Mouse (Mus musculus) T-helper 1 cell (primary cell): ENCODE results near the gene Fbxl4.
"Not testable (repeated sequence)": the region's sequence is repeated elsewhere in the genome, so short reads cannot be mapped to it uniquely, and the experiment has no call there.

ENCODE experiments used
- in situ Hi-C: fragments of 300-600 bp; cut with MboI, MseI; formaldehyde crosslinking; loops from one replicate; pipeline ENCODE4 v1.15.1; 2025; ENCODE audit warnings: high pct_unique_total_duplicates

Fbxl4 gene

DNA sequence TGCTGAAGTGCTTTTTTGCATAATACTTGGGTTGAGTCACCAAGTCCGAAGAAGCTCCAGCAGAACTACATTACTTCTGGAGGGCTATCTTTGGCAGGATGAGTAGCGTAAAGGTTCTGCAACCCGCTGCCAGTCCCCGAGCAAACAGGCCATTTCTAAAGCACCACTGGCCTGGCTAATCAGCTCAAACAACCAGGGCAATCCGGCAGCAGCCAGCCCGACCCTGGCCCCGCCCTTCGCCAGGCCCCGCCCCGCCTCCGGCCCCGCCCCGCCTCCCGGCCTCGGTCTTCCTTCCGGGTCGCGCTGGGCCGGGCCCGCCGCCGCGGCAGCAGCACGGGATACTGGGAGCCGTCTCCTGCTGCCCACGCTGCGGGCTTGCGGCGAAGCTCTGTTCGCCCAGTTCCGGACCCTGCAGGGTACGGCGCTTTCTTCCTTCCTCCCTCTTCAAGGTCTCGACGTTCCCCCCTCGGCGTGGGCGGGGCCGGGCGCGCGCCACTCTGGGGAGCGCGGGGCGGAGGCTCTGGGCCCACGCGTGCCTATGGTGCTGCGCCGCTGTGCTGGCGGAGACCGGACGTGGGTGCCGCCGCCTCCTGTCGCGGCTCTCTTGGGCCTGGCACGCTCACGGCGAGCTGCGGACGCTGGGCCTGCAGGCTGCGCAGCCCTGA lies at the start of gene Fbxl4:
Fbxl4 (plus strand) TSS at position 278 of the 665 bp plus-strand sequence.
- in situ Hi-C loops, result no loop called here

DNA sequence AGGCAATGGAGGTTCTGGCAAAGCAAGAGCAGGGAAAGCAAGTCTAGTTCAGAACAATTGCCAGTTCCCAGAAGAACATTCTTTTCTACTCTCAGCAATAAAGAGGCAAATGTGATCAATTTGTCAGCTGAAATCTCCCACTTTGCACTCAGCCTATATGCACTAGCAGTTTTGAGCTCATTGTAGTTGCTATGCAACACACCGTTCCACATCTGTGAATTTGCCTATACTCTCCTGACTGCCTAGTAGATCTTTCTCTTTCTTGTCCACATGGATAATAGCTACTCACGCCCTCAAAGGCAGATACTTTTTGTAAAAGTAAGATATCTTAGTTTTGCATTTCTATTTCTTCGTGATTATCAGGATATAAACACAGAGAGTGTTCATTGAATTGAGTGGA lies 42.8 kb upstream of the Fbxl4 start:
- in situ Hi-C loops, result no loop called here

DNA sequence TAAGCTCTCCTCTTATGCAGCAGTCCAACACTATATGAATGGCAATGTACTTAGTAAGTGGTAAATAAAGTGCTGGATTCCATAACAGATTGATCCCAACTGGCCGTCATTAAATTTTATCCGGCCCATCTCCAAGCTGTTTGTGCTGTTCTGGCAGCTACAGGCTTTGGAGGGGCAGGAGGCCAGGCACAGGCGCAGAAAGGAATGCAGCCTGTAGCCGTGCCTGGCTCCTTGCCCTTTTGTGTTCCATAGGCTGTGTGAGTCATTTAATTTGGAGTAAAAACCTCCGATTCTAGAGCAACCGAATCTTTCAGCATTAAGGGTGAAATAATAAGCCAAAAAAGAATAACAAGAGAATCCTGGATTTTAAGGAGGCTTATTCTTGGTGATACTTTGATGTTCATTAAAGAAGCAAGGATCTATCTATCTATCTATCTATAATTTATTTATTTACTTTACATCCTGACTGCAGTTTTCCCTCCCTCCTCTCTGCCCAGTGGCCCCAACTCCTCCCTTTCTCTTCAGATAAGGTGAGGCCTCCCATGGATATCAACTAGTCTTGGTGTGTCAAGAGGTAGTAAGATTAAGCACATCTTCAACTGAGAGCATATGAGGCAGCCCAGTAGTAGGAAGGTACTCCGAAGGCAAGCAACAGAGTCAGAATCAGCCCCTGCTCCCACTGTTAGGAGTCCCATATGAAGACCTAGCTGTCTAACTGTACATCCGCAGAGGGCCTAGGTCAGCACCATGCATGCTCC lies 14.3 kb upstream of the Fbxl4 start:
- in situ Hi-C loops, result no loop called here

DNA sequence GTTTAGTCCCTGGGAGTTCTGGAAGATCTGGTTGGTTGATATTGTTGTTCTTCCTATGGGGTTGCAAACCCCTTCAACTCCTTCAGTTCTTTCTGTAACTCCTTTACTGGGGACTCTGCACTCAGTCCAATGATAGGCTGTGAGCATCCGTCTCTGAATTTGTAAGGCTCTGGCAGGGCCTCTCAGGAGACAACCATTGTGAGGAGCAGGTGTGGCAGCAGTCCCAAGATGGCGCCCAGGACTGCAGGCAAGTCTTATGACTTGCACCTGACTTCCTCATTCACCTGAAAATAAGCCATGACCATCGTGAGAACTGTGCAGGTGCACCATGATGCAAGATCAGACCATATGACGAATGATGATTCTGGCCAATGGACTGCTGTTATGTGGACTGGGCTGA lies 8.3 kb upstream of the Fbxl4 start:
- in situ Hi-C loops, result not testable (repeated sequence)

DNA sequence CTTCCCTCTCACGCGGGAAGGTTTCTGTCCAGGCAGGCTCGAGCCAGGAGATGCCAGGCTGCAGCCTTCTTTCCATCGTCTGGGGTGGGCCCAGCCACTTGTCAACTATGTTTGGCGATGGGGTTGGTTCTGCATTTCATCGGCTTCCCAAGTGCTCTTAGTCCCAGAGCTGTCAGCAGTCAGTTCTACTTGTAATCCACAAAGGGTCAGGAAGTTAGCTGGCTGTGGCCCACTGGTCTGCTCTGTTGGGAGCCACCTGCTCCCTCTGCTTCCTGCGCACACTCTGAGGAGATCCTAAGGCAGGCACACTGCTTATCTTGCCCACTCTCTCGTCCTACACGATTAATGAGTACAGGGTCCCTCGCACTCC lies 573 bp downstream of the Fbxl4 start:
- in situ Hi-C loops, result no loop called here

DNA sequence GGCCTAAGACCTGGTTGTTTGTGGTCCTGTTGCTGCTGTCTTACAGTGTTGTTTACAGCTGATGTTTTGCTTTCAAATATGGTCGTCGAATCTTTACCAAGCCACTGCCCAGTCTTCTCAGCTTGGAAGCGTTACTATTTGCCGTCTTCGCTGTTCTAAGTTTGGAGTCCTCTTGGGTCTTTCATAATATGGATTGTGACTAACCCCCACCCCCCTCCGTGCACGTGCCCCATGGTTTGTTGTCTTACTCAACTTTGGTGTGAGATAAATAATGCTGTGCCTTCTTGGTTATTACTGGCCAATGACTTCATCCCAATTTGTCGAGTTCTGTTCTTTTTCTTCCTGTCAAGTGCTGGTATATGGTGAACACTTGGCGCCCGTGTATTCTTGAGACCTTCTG lies 1.1 kb downstream of the Fbxl4 start:
- in situ Hi-C loops, result no loop called here

DNA sequence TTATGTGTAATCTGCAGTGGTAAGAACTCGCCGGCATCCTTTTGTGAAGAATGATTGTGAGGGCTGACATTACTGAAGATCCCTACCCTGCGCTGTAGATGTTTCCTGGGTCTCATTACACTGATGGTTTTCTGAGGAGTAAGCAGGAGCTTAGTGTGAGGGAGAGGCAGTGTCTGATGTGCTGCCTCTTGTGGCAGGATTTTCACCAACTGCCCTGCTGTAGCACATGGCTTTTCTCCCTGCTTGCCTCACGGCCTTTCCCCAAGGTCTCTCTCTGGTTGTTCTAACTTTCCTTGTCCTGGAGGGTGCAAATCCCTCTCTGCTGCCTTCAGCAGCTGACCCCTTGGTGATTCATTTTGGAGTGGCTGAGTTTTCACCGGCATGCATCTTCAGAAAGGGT lies 10.0 kb downstream of the Fbxl4 start:
- in situ Hi-C loops, result no loop called here

DNA sequence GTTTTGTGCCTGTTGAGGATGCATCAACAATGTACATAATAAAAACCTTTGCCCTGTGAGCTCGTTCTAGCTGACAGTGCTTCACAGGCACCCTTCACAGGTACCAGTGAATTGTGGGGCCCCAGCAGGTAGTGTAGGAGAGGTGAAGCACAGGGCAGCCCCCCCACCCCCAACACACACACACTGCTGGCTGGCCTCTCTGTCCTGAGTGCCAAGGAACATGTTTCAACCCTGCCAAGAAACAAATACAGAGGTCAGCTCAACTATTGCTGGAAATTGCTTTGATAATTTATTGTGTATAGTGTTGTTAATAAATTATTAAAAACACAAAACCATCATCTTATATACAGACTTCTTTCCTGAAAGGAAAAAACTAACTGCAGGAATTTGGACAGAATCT lies 21.2 kb downstream of the Fbxl4 start:
- in situ Hi-C loops, result no loop called here

DNA sequence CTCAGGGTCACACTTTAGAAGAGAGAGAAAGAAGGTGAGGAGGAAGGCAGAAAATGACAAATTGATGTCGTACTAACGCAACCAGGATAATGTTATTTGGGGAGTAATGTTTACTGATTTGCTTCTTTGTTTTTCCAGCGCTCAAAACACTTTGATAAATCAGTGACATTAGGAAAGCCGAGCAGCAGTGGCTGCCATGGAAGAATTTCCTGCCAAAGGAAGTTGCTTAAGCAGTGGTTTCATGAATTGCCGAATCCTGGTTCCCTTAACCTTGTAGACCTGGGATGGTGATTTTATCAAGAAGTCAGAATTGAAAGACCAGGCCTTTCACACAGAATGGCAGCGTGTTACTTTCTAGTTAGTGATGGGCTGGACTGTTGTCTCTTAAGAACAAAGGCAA lies 23.3 kb downstream of the Fbxl4 start:
- in situ Hi-C loops, result no loop called here

DNA sequence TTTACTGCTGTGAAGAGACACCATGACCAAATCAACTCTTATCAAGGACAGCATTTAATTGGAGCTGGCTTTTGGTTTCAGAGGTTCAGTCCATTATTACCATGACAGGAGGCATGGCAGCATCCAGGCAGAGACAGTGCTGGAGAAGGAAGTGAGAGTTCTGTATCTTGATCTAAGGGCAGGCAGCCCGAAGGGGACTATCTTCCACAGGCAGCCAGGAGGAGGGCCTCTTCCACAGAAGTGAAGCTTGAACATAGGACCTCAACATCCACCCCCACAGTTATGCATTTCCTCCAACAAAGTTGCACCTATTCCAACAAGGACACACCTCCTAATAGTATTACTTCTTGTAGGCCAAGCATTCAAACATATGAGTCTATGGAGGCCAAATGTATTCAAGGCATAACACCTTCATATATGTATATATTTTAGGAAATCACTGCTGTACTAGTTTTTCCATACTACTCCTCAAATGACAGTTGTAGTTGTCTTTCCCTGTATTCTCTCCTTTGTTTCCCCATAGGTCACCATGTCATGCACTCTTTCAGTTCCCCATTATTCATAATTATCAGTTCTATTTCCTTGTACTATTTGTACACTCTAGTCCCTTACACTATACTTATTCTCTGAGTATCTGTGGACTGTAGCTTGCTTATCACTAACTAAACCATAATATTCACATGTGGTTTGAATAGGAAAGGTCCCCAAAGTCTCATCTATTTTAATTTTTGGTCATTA lies 26.4 kb downstream of the Fbxl4 start:
- in situ Hi-C loops, result no loop called here

DNA sequence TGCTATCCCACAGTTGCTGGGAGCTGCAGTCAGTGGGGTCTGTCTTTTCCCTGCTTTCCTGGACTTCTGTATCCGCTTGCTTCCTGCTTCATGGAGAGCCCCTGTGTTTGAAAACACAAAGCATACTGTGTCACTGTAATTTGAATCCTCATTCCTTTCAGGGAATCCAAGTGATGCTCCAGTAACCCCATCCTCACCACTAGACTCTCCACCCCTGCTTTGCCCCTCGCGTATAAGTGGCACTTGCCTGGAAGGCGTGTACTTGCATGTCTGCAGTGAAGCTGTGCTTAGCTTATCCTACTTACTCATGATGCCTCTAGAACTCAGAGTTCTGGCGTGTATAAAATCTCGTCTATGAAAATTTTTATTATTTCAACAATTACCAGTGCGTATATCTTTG lies 32.7 kb downstream of the Fbxl4 start:
- in situ Hi-C loops, result no loop called here

DNA sequence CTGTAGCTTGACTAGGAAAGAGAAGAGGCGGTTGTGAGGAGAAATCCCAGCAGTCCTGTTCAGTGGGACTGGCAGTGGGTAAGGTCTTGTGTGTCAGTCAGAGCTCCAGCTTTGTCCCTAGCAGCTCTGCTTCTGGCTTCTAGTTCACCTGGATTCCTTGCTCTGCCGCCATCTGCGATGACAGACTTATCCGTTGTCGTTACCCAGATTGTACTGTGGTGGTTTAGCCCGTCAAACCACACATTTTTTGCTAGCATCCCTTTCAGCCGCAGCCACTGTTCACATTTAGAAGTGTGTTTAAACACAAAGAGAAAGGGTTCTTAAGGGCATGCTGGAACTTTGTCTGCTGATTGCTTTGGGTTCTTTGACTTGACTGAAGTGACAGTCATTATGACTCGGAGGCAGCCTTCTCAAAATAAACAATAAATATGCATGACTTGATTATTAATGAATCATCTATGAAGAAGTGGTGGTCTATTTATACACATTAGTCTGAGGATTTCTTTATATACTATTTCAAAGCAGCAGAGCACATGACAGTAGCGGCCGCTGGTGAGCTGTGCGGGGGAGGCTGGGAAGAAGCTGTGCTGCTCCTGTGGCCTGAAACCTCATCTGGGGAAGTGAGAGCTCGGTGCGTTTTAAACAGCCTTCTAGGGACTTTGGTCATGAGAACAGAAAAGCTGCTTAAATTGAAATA lies 35.6 kb downstream of the Fbxl4 start:
- in situ Hi-C loops, result no loop called here

DNA sequence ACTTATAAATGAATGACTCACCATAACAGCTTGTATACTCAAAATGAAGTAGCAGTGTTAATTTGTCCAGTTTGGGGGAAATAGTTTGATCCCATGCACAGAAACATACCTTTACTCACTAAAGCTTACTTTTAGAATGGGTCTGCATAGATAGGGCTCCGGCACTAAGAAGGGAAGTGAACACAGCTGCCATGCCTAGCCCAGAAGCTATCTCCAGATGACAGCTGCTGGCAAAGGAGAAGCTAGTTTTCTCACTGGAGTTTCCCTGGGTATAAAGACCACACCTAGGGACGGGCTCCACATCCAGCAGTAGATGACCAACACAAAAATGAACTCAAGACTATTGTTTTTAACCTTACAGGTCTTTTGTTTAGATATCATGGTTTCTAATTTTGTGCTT lies 38.1 kb downstream of the Fbxl4 start:
- in situ Hi-C loops, result no loop called here

DNA sequence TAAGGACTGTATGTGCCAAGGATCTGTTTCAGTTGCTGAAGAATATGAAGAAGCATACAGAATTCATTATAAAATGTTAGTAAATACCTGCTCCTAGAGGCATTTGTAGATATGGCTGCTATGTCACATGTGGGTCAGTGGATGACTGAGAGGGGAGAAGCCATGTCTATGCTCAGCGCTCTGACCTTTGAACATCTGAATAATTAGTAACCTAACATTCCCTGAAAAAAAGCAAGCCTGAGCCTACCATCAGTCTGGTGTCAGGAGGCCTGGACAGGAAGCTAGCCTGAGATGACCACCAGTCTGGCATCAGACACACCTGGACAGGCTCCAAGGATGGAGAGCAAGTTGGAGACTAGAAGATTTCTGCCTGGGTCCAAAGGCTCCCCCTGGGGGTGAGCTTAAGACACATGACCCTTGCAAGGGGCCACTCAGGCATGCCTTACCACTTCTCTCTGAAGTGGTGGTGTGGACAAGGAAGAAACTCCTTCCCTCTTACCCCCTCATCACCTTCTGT lies 39.2 kb downstream of the Fbxl4 start:
- in situ Hi-C loops, result no loop called here

DNA sequence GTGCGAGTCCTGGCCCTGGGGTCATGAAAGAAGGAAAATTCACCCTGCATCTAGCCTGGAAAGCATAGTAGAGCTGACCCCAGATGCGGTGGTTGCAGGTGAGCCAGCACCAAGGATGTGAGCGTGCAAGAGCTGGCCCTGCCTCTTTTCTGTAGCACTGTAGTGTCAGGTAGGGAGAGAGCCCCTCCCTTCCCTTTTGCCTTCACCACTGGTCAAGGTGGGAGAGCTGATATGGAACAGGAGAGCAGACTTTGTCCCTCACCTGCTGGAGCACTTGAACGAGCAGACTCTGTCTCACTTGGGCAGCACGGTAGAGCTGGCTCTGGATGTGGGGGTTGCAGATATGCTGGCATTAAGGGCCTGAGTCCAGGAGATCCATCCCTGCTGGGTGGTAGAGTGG lies 39.7 kb downstream of the Fbxl4 start:
- in situ Hi-C loops, result no loop called here

DNA sequence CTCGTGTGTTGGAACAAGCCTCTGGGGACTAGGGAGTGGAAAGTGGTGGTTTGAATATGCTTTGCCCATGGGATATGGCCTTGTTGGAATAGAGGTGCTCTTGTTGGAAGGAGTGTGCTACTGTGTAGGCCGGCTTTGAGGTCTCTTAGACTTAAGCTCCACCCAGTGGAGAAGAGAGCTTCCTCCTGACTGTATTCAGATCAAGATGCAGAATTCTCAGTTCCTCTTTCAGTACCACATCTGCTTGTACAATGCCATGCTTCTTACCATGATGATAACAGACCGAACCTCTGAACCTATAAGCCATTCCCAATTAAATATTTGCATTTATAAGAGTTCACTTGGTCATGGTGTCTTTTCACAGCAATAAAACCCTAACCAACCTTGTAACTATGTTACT lies 44.7 kb downstream of the Fbxl4 start:
- in situ Hi-C loops, result no loop called here

DNA sequence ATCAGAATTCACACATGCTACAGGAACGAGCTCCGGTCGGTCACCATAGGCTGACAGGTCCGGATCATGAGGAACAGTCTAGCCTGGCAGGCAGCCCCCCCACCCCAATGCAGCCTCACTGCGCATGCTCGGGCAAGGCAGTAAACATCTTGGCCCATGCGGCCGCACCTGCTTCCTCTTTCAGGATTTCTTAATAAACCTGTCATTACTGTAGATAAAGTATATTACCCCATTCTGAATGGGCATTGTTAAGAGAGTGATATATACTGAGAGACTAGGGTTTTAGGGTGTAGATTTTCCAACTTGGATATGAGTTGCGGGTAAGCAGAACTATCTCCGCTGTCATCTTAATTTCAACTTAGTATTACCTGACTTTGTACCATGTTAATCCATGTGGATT lies 45.6 kb downstream of the Fbxl4 start:
- in situ Hi-C loops, result no loop called here

DNA sequence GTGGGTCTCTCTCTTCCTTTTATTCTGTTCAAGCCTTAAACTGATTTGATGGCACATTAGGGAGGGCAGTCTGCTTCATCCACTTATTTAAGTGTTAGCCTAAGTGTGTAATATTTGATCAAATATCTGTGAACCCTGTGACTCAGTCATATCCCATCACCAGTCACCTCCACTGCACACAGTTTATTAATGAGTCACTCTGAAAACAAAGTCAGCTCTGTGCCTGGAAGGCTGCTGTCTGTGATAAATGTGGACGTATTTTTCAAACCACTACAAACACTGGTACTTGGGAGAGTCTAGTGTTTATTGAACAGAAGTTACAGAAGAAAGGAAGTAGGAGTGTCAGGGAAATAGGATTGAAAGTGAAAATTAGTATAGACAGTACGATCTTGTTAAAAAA lies 63.3 kb downstream of the Fbxl4 start:
- in situ Hi-C loops, result no loop called here

DNA sequence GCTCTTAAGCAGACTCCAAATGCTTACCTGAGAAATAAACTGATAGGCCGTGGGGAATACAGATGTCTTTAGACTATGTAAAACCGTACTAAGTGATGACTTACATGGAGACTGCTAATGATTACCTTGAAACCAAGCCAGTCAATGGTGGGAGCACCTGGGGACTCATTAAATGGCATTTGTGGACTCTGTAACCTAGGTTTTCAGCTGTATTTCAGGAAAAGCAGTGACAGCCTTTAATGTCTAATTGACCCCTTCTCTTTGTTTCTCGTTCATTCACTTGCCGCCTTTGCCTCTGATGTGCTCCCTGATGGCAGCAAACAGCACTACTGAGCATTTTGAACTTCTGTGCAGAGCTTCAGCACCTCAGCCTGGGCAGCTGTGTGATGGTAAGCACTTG lies 65.1 kb downstream of the Fbxl4 start:
- in situ Hi-C loops, result no loop called here

DNA sequence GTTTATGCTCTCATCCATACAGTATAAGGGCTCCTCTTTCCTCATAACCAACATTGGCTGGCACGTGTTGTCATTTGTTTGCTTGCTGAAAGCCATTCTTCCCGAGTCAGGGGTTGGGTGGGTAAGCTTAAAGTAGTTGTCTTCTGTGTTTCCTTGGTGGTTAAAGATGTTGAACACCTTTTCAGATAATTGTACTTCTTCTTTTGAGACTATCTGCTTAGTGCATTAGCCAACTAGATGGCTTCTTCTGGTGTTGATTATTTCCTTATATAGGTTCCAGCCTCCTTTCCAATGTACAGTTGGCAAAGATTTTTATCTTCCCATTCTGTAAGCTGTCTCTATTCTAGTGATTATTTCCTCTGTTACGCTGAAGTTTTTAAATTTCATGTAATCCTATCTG lies 70.8 kb downstream of the Fbxl4 start:
- in situ Hi-C loops, result no loop called here

DNA sequence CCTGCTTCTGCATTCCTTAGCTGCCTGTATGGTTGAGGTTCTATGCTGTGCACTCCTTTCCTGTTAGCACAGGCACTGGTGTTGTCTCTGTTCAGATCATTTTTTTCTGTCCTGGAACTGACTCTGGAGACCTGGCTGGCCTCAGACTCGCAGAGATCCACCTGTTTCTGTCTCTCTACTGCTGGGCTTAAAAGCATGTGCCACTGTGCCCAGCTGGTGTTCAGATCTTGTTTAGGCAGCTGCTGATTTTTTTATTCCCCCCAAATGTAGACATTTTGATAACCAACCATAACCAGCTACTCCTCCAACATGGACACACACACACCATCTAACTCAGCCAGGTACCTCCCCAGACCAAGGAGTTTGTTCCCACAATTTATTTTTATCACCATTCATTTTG lies 112.2 kb downstream of the Fbxl4 start:
- in situ Hi-C loops, result no loop called here
